Mouse (Mus musculus) right cerebral cortex, postnatal 36 days (tissue): ENCODE measurements around the gene Crlf3.
A peak's percentile ranks its signal among the peaks of the same experiment; 100 is the strongest.
"Not testable (repeated sequence)": the region's sequence is repeated elsewhere in the genome, so short reads cannot be mapped to it uniquely, and the experiment has no call there.

Experiments used
- DNase-seq, 2 experiments: peaks; one replicate each; pipeline ENCODE4 v3.0.0; 2022; ENCODE audit warnings: low spot score in 2 of 2, mixed read lengths in 1 of 2

Crlf3 gene

DNA sequence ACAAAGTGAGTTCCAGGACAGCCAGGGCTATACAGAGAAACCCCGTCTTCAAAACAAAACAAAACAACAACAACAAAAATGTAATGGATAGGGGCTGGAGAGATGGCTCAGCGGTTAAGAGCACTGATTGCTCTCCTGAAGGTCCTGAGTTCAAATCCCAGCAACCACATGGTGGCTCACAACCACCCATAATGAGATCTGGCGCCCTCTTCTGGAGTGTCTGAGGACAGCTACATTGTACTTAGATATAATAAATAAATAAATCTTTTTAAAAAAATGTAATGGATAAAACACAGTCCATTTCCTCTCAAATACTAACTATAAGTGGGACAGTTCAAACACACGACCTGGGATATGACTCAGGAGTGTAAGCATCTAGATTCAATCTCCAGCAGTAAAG is 14.4 kb downstream of the Crlf3 start:
- not testable (repeated sequence) for DNase-seq

DNA sequence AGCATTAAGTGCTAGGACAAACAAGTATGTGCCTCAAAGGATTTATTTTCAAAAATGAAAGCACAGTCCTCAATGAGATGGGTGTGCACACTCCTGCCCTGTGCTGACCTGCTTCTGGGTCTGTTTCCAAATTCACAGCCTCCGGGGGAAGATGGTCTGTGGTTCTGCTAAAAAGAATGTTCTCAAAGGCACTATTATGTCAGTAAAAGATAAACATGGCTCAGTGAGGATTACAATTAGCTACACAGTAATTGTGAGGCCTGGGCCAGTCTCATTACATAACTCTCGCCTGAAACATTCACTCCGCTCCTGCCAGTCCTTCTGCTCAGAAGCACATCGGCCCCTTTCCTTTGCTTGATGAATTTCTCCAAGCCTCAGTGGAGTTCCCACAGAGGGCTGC is 18.6 kb downstream of the Crlf3 start:
- peak; percentile 27 to 29 for DNase-seq

- no peak for DNase-seq
These were observed 24.6 kb downstream of the Crlf3 start for GRCm38 (mm10) chr11:80056141-80056540.

- DNase-seq, result no peak
These were observed 26.1 kb downstream of the Crlf3 start for GRCm38 (mm10) chr11:80054659-80055058.

GRCm38 (mm10) chr11:80053171-80053570 is 27.6 kb downstream of the Crlf3 start:
- DNase-seq, result no peak

DNA sequence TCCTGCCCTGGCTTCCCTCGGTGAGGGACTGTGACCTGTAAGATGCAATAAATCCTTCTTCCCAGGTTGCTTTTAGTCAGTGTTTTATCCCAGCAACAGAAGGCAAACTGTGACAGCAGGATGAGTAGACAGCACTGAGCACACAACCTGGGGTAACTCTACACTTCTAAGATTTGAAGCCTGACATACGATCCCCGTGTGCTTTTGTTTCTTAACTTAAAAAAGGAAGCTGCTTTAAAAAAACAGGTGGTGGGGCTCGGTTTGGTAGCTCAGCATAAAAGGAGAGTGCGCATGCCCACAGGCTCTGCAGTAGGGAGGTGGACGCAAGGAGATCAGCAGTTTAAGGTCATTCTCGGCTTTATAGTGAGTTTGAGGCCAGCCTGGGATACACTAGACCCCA is 28.3 kb downstream of the Crlf3 start:
- no peak for DNase-seq

DNA sequence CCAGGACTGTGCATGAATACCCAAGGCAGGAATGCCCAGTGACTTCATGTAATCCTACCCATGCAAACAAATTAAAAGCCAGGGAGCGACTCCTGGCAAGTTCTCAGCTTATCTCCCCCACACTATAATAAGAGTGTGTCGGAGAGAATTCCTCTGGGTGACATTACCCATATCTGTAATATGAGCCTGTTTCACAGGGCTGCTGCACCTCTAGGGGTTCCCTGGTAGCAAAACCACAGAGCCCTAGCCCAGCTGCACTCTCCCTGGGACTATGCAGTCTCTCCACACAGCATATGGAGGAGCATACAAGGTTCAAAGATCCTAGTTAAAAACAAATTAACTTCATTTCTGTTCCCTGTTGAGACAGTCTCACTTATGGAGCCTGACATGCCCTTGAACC is 30.7 kb downstream of the Crlf3 start:
- DNase-seq, result no peak

DNA sequence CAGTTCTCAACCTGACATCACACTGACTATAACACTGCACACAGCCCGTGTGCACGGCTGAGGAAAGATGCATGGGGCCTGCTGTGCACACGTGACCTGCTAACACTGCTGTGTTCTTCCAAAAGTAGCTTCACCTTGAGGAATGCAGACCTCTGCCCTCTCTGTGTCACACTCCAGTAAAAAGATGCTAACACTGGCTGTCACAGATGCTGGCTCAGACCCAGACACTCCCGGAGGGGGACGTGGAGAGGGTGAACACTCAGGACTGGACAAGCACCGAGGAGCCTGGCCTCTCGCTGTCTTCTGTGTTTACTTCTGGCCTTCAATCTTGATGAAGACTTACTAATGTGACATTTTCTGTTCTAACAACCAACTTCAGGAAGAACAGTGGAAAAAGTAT is 33.9 kb downstream of the Crlf3 start:
- DNase-seq, result no peak

GRCm38 (mm10) chr11:80043419-80043817 is 37.4 kb downstream of the Crlf3 start:
- DNase-seq, result no peak

GRCm38 (mm10) chr11:80042615-80043418 is 38.0 kb downstream of the Crlf3 start:
- DNase-seq, result no peak

DNA sequence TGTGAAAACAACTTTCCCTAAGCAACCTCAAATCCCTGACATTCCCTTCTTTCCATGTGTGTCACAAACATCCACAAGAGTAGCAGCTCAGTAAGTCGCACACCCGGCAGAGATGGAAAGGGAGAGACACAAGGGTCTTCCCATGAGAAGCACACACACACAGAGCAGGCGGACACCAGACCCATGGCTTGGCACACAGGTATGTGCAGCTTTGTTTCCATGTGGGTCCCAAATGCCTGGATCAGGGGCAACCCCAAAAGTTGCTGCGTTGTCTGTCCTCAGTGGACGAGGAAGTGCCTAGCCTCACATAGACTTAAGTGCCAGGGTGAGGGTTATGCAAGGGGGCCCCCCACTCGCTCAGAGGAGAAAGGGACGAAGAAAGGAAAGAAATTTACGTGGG is 43.3 kb downstream of the Crlf3 start:
- DNase-seq, result no peak

- DNase-seq, result no peak
These were observed 59.5 kb downstream of the Crlf3 start for GRCm38 (mm10) chr11:80021306-80021705.

- DNase-seq, result no peak
These were observed 61.0 kb downstream of the Crlf3 start for GRCm38 (mm10) chr11:80019792-80020191.

- not testable (repeated sequence) for DNase-seq
These were observed 64.3 kb downstream of the Crlf3 start for GRCm38 (mm10) chr11:80016533-80016932.
